Mouse (Mus musculus) embryonic fibroblast, embryonic 13.5 days (primary cell): ENCODE measurements around the gene Calhm2. TPM values are rescaled to one million over a fixed set of nuclear protein-coding genes. Genes with fewer than 3 reads are reported as not detected.
"Not testable (repeated sequence)": the region's sequence is repeated elsewhere in the genome, so short reads cannot be mapped to it uniquely, and the experiment has no call there.

Experiments
- H3K27ac ChIP-seq: 2 replicates; pipeline ENCODE4 v1.5.1; 2012; ENCODE audit warnings: low read length, control low read depth, inconsistent platforms; ENCODE audit not compliant: insufficient read depth
- H3K4me1 ChIP-seq: 2 replicates; pipeline ENCODE4 v1.6.1; 2011; ENCODE audit warnings: low read length; ENCODE audit not compliant: control insufficient read depth, insufficient read depth
- H3K4me3 ChIP-seq: 2 replicates; pipeline ENCODE4 v1.5.1; 2011; ENCODE audit warnings: mild to moderate bottlenecking, control low read depth, low read length; ENCODE audit not compliant: insufficient read depth
- CTCF ChIP-seq: IDR thresholded peaks from 2 replicates; pipeline ENCODE4 v1.5.1; 2011; ENCODE audit warnings: mild to moderate bottlenecking, control low read depth, low read length, moderate library complexity, borderline replicate concordance; ENCODE audit not compliant: insufficient read depth
- POLR2A ChIP-seq: IDR thresholded peaks from 2 replicates; pipeline ENCODE4 v1.6.1; 2011; ENCODE audit warnings: low read depth, mild to moderate bottlenecking, control low read depth, low read length, moderate library complexity
- polyA plus RNA-seq: library from polyadenylated mRNA; stranded (reverse); fragments of >200 nt; gene quantifications from 2 replicates; pipeline ENCODE4 v1.2.4, GENCODE M21; 2011; ENCODE audit warnings: low read depth; ENCODE audit not compliant: missing spikeins, insufficient read length

The Calhm2 gene
- polyA plus RNA-seq, 1 experiment = 13.7 TPM

GRCm38 (mm10) chr19:47151332-47152061, 13.4 kb upstream of the Calhm2 start:
- no peak overlapping the region for H3K4me3 ChIP-seq

GRCm38 (mm10) chr19:47149854-47150253, 11.8 kb upstream of the Calhm2 start:
- Histone ChIP-seq H3K27ac (no peak overlapping the region), H3K4me1 (no peaks in the 10 kb centered on the region), H3K4me3 (no peak overlapping the region)
- TF ChIP-seq POLR2A = no peak
- TF ChIP-seq CTCF = no peak

More at GRCm38 (mm10) chr19:47151332-47152061, 13.4 kb upstream of the Calhm2 start:
- Histone ChIP-seq H3K4me1 (no peaks in the 10 kb centered on the region), H3K27ac (no peak overlapping the region)
- TF ChIP-seq POLR2A = no peak

- Histone ChIP-seq H3K27ac (no peak overlapping the region), H3K4me3 (no peak overlapping the region), H3K4me1 (no peaks in the 10 kb centered on the region)
- TF ChIP-seq CTCF = no peak
- no peak for TF ChIP-seq POLR2A
Measured at GRCm38 (mm10) chr19:47148267-47148847, 10.3 kb upstream of the Calhm2 start.

- no peak within 1 kb of the TSS for H3K4me3 ChIP-seq
- no peak for TF ChIP-seq POLR2A
- TF ChIP-seq CTCF = no peak
Measured at GRCm38 (mm10) chr19:47144154-47144553, 6.1 kb upstream of the Calhm2 start, which contains the start of gene Calhm1. Gene Calhm1 (minus strand): TSS chr19:47144254.

GRCm38 (mm10) chr19:47142438-47142837, 4.3 kb upstream of the Calhm2 start:
- no peak overlapping the region for H3K4me3 ChIP-seq
- no peak overlapping the region for H3K27ac ChIP-seq
- 0 out of 2 replicates have a peak, but pooled peaks cover 2% of the 10 kb centered on the region for H3K4me1 ChIP-seq
- TF ChIP-seq CTCF (no peak), POLR2A (no peak)

More at GRCm38 (mm10) chr19:47144154-47144553, 6.1 kb upstream of the Calhm2 start, which contains the start of gene Calhm1:
- Histone ChIP-seq H3K4me1 (0 out of 2 replicates have a peak, but pooled peaks cover 2% of the 10 kb centered on the region), H3K27ac (no peak within 1 kb of the TSS)

GRCm38 (mm10) chr19:47139611-47140010, 1.5 kb upstream of the Calhm2 start:
- H3K4me3 ChIP-seq, H3K27ac ChIP-seq, H3K4me1 ChIP-seq: not testable (repeated sequence)

GRCm38 (mm10) chr19:47137051-47137581, 978 bp downstream of the Calhm2 start:
- H3K27ac ChIP-seq = peak overlapping the region; percentile 83; the same call in 1 of the 2 replicates
- TF ChIP-seq POLR2A (0 out of 2 replicates have a peak, but pooled peaks have one; percentile 21), CTCF (no peak)
- H3K4me1 ChIP-seq = no peaks in the 10 kb centered on the region; the same call in 1 of the 2 replicates
- H3K4me3 ChIP-seq = peak overlapping the region; percentile 54

GRCm38 (mm10) chr19:47136170-47136569, 1.9 kb downstream of the Calhm2 start:
- TF ChIP-seq CTCF (no peak), POLR2A (no peak)
- H3K4me1 ChIP-seq = no peaks in the 10 kb centered on the region; the same call in 1 of the 2 replicates
- no peak overlapping the region for H3K4me3 ChIP-seq
- no peak overlapping the region for H3K27ac ChIP-seq

GRCm38 (mm10) chr19:47135568-47135967, 2.5 kb downstream of the Calhm2 start:
- Histone ChIP-seq H3K4me3 (no peak overlapping the region), H3K27ac (no peak overlapping the region), H3K4me1 (no peaks in the 10 kb centered on the region; the same call in 1 of the 2 replicates)
- TF ChIP-seq POLR2A (no peak), CTCF (no peak)

GRCm38 (mm10) chr19:47133161-47133560, 4.9 kb downstream of the Calhm2 start:
- H3K4me1 ChIP-seq = no peaks in the 10 kb centered on the region; the same call in 1 of the 2 replicates
- H3K27ac ChIP-seq = no peak overlapping the region
- H3K4me3 ChIP-seq = no peak overlapping the region
- TF ChIP-seq CTCF (no peak), POLR2A (no peak)
